Mouse (Mus musculus): ENCODE data around the gene Grin2a. TPM values are rescaled to one million over a fixed set of nuclear protein-coding genes. Genes with fewer than 3 reads are reported as not detected.

The Grin2a gene
- polyA plus RNA-seq, 1 experiment = 0.04 TPM

- no peaks in the 10 kb centered on the region for H3K4me1 ChIP-seq (ENCODE audit: control insufficient read depth, insufficient read depth, insufficient read length)
- no peaks in the 10 kb centered on the region for H3K27me3 ChIP-seq (ENCODE audit: control insufficient read depth, insufficient read depth, low read length)
- H3K4me3 ChIP-seq (ENCODE audit: extremely low read depth, insufficient read depth, insufficient read length) = no peak overlapping the region
- TF ChIP-seq CTCF (IDR thresholded peaks at IDR 0.05; ENCODE audit: extremely low read depth, insufficient read depth, insufficient read length, insufficient replicate concordance) (no peak), POLR2A (IDR thresholded peaks at IDR 0.05; ENCODE audit: low read depth, low read length) (no peak)
- DNase-seq (ENCODE audit: low read depth in 1 of 2, low spot score in 2 of 2) = no peak
- H3K36me3 ChIP-seq (ENCODE audit: control insufficient read depth, insufficient read depth, low read length) = no peaks in the 10 kb centered on the region
- 76% methylated on average over 3 of the region's 3 CpGs for WGBS
- H3K27ac ChIP-seq (ENCODE audit: insufficient read depth, low read length) = no peak overlapping the region
Observed at GRCm38 (mm10) chr16:9819508-9819907, 175.9 kb downstream of the Grin2a start.

DNA sequence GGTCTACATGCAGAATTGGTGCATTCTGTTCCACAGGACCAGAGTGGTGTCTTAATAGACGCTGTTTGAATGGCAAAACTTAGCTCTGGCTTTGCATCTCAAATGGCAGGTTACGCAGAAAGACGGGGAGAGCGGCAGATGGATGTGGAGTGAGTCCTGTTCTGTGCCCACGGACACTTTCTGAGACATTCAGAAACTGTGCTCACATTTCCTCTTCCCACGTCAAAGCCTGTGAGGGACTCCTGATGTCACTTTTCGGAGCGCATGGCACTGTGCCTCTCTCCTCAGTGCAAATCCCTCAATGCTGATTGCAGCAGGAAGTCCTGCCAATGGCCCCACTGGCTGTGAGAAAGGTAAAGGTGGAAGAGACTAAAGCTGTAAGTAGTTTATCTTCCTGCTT lies 194.0 kb downstream of the Grin2a start:
- Histone ChIP-seq H3K4me1 (ENCODE audit: control insufficient read depth, insufficient read depth, insufficient read length) (no peaks in the 10 kb centered on the region), H3K27me3 (ENCODE audit: control insufficient read depth, insufficient read depth, low read length) (no peaks in the 10 kb centered on the region), H3K36me3 (ENCODE audit: control insufficient read depth, insufficient read depth, low read length) (no peaks in the 10 kb centered on the region), H3K4me3 (ENCODE audit: extremely low read depth, insufficient read depth, insufficient read length) (no peak overlapping the region), H3K27ac (ENCODE audit: insufficient read depth, low read length) (no peak overlapping the region)
- DNase-seq (ENCODE audit: low read depth in 1 of 2, low spot score in 2 of 2) = no peak
- TF ChIP-seq CTCF (IDR thresholded peaks at IDR 0.05; ENCODE audit: extremely low read depth, insufficient read depth, insufficient read length, insufficient replicate concordance) (no peak), POLR2A (IDR thresholded peaks at IDR 0.05; ENCODE audit: low read depth, low read length) (no peak)
- WGBS = 68% methylated on average over 8 of the region's 8 CpGs

- WGBS = 67% methylated on average over 1 of the region's 1 CpGs
- no peak overlapping the region for H3K4me3 ChIP-seq (ENCODE audit: extremely low read depth, insufficient read depth, insufficient read length)
- H3K36me3 ChIP-seq (ENCODE audit: control insufficient read depth, insufficient read depth, low read length) = no peaks in the 10 kb centered on the region
- H3K27ac ChIP-seq (ENCODE audit: insufficient read depth, low read length) = no peak overlapping the region
- no peaks in the 10 kb centered on the region for H3K4me1 ChIP-seq (ENCODE audit: control insufficient read depth, insufficient read depth, insufficient read length)
- no peaks in the 10 kb centered on the region for H3K27me3 ChIP-seq (ENCODE audit: control insufficient read depth, insufficient read depth, low read length)
- no peak for DNase-seq (ENCODE audit: low read depth in 1 of 2, low spot score in 2 of 2)
- TF ChIP-seq POLR2A (IDR thresholded peaks at IDR 0.05; ENCODE audit: low read depth, low read length) (no peak), CTCF (IDR thresholded peaks at IDR 0.05; ENCODE audit: extremely low read depth, insufficient read depth, insufficient read length, insufficient replicate concordance) (no peak)
Observed at GRCm38 (mm10) chr16:9800221-9800620, 195.1 kb downstream of the Grin2a start.

GRCm38 (mm10) chr16:9792976-9793375 lies 202.4 kb downstream of the Grin2a start:
- no peaks in the 10 kb centered on the region for H3K36me3 ChIP-seq (ENCODE audit: control insufficient read depth, insufficient read depth, low read length)
- no peak overlapping the region for H3K4me3 ChIP-seq (ENCODE audit: extremely low read depth, insufficient read depth, insufficient read length)
- no peak for DNase-seq (ENCODE audit: low read depth in 1 of 2, low spot score in 2 of 2)
- WGBS = 86% methylated on average over 2 of the region's 2 CpGs
- TF ChIP-seq POLR2A (IDR thresholded peaks at IDR 0.05; ENCODE audit: low read depth, low read length) = no peak
- TF ChIP-seq CTCF (IDR thresholded peaks at IDR 0.05; ENCODE audit: extremely low read depth, insufficient read depth, insufficient read length, insufficient replicate concordance) = no peak
- H3K27me3 ChIP-seq (ENCODE audit: control insufficient read depth, insufficient read depth, low read length) = no peaks in the 10 kb centered on the region
- no peaks in the 10 kb centered on the region for H3K4me1 ChIP-seq (ENCODE audit: control insufficient read depth, insufficient read depth, insufficient read length)
- H3K27ac ChIP-seq (ENCODE audit: insufficient read depth, low read length) = no peak overlapping the region

DNA sequence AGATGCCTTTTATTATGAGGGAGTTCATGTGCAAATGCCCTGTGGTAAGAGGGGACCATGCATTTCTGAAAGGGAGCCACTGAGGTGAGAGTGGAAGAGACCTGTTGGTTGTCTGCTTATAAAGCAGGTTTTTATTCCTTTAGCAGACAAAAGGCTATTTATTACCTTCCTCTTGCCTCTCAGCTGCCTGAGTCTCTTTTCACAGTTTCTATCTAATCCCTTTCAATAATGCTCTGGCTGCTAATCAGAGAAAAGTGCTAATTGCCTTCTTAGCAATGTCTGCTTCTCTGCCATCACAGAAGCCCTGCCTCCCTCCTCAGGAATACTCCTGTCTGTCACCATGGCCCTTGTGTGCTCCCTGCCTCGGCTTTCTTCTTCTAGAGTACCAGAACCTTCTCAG lies 209.1 kb downstream of the Grin2a start:
- no peak overlapping the region for H3K4me3 ChIP-seq (ENCODE audit: extremely low read depth, insufficient read depth, insufficient read length)
- H3K36me3 ChIP-seq (ENCODE audit: control insufficient read depth, insufficient read depth, low read length) = no peaks in the 10 kb centered on the region
- no peaks in the 10 kb centered on the region for H3K4me1 ChIP-seq (ENCODE audit: control insufficient read depth, insufficient read depth, insufficient read length)
- no peak for DNase-seq (ENCODE audit: low read depth in 1 of 2, low spot score in 2 of 2)
- H3K27ac ChIP-seq (ENCODE audit: insufficient read depth, low read length) = no peak overlapping the region
- no peaks in the 10 kb centered on the region for H3K27me3 ChIP-seq (ENCODE audit: control insufficient read depth, insufficient read depth, low read length)
- 45% methylated on average over 1 of the region's 1 CpGs for WGBS
- TF ChIP-seq POLR2A (IDR thresholded peaks at IDR 0.05; ENCODE audit: low read depth, low read length) (no peak), CTCF (IDR thresholded peaks at IDR 0.05; ENCODE audit: extremely low read depth, insufficient read depth, insufficient read length, insufficient replicate concordance) (no peak)

DNA sequence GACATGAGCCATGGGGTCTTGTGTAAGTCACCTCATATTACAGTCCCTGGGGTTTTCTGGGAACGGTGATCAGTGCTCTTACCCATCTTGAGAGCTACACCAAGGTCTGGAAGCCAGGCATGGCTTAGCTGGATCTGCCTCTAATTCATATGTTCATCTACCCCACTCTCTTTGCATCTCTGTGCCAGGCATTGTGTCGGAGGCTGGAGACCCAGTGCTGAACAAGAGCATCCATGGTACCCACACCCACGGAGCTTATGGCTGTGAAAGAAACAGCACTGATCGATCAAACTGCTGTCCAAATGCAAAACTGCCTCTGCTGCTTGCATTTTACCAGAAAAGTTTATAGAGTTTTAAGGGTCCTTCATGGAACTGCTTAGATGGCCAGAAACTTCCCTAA lies 209.5 kb downstream of the Grin2a start:
- no peaks in the 10 kb centered on the region for H3K36me3 ChIP-seq (ENCODE audit: control insufficient read depth, insufficient read depth, low read length)
- no peak overlapping the region for H3K27ac ChIP-seq (ENCODE audit: insufficient read depth, low read length)
- no peak for DNase-seq (ENCODE audit: low read depth in 1 of 2, low spot score in 2 of 2)
- H3K4me1 ChIP-seq (ENCODE audit: control insufficient read depth, insufficient read depth, insufficient read length) = no peaks in the 10 kb centered on the region
- H3K4me3 ChIP-seq (ENCODE audit: extremely low read depth, insufficient read depth, insufficient read length) = no peak overlapping the region
- no peak for TF ChIP-seq CTCF (IDR thresholded peaks at IDR 0.05; ENCODE audit: extremely low read depth, insufficient read depth, insufficient read length, insufficient replicate concordance)
- no peak for TF ChIP-seq POLR2A (IDR thresholded peaks at IDR 0.05; ENCODE audit: low read depth, low read length)
- H3K27me3 ChIP-seq (ENCODE audit: control insufficient read depth, insufficient read depth, low read length) = no peaks in the 10 kb centered on the region
- WGBS = 79% methylated on average over 4 of the region's 4 CpGs

GRCm38 (mm10) chr16:9768981-9769380 lies 226.4 kb downstream of the Grin2a start:
- Histone ChIP-seq H3K4me3 (ENCODE audit: extremely low read depth, insufficient read depth, insufficient read length) (no peak overlapping the region), H3K4me1 (ENCODE audit: control insufficient read depth, insufficient read depth, insufficient read length) (no peaks in the 10 kb centered on the region), H3K27ac (ENCODE audit: insufficient read depth, low read length) (no peak overlapping the region), H3K27me3 (ENCODE audit: control insufficient read depth, insufficient read depth, low read length) (no peaks in the 10 kb centered on the region), H3K36me3 (ENCODE audit: control insufficient read depth, insufficient read depth, low read length) (no peaks in the 10 kb centered on the region)
- no peak for DNase-seq (ENCODE audit: low read depth in 1 of 2, low spot score in 2 of 2)
- TF ChIP-seq CTCF (IDR thresholded peaks at IDR 0.05; ENCODE audit: extremely low read depth, insufficient read depth, insufficient read length, insufficient replicate concordance) (no peak), POLR2A (IDR thresholded peaks at IDR 0.05; ENCODE audit: low read depth, low read length) (no peak)
- WGBS = 80% methylated on average over 1 of the region's 1 CpGs
